8 mouse cellular contexts compared by ENCODE assay signal in genomic region chr9:70503626-70504041, GRCm38 (mm10). TPM values are rescaled to one million over a fixed set of nuclear protein-coding genes. Genes with fewer than 3 reads are reported as not detected.
DNase-seq lines count a peak whose midpoint lies in the region; ATAC-seq and TF ChIP-seq lines count a peak whose summit lies in the region.

TSS of gene Rnf111 (minus strand) at chr9:70503725.

- no peak; the same call in 1 of the 2 replicates for TF ChIP-seq EP300 in lung, postnatal 0 days (IDR thresholded peaks at IDR 0.05)

- no peak; the same call in 1 of the 2 replicates for TF ChIP-seq CTCF in lung, postnatal 0 days (IDR thresholded peaks at IDR 0.05)

- peak within 1 kb of the TSS; percentile 94 for H3K9ac ChIP-seq in lung, postnatal 0 days (replicated peaks; ENCODE audit: low read depth)

- H3K4me2 ChIP-seq in lung, postnatal 0 days (replicated peaks; ENCODE audit: low read depth, low read length), result peak within 1 kb of the TSS; percentile 56

- peaks cover 16% of the 10 kb centered on the region for H3K4me1 ChIP-seq in hindbrain, embryonic 10.5 days (replicated peaks)
- no peaks in the 10 kb centered on the region for H3K4me1 ChIP-seq in lung, postnatal 0 days (ENCODE audit: insufficient read depth, low read depth, low read length)

- H3K4me3 ChIP-seq in hindbrain, embryonic 10.5 days, result peak within 1 kb of the TSS; percentile 98
- peak within 1 kb of the TSS; percentile 96 for H3K4me3 ChIP-seq in lung, postnatal 0 days (ENCODE audit: low read depth, low read length)

- under 1% methylated on average over 45 of the region's 45 CpGs for WGBS in hindbrain, embryonic 10.5 days
- under 1% methylated on average over 45 of the region's 45 CpGs for WGBS in lung, postnatal 0 days

- peaks cover 18% of the 10 kb centered on the region for H3K36me3 ChIP-seq in hindbrain, embryonic 10.5 days
- H3K36me3 ChIP-seq in lung, postnatal 0 days (ENCODE audit: insufficient read depth, low read length), result no peaks in the 10 kb centered on the region

- peak; percentile 98 for ATAC-seq in frontal cortex, adult (ENCODE audit: low TSS enrichment)
- peak; percentile 97 for ATAC-seq in lung, postnatal 0 days

- peak within 1 kb of the TSS; percentile 99 for H3K27ac ChIP-seq in hindbrain, embryonic 10.5 days
- H3K27ac ChIP-seq in lung, postnatal 0 days (ENCODE audit: low read length), result peak within 1 kb of the TSS; percentile 98

- H3K27me3 ChIP-seq in hindbrain, embryonic 10.5 days (ENCODE audit: insufficient read depth, poor library complexity, severe bottlenecking), result no peaks in the 10 kb centered on the region
- no peaks in the 10 kb centered on the region for H3K27me3 ChIP-seq in lung, postnatal 0 days (replicated peaks; ENCODE audit: insufficient read depth, low read length)

- no peaks in the 10 kb centered on the region for H3K9me3 ChIP-seq in hindbrain, embryonic 10.5 days
- H3K9me3 ChIP-seq in lung, postnatal 0 days (ENCODE audit: low read length), result no peaks in the 10 kb centered on the region

- peak; percentile 95 for DNase-seq in MN1 (ENCODE audit: low spot score)
- DNase-seq in cerebellum, adult 9-10 months, result peak; percentile 97
- DNase-seq in hindbrain, embryonic 10.5 days (ENCODE audit: low spot score), result peak; percentile 96
- peak; percentile 96 for DNase-seq in layer of hippocampus, adult 9-11 months
- peak; percentile 98 for DNase-seq in lung, postnatal 0 days (ENCODE audit: low spot score)
- DNase-seq in ovary, postnatal 14 days (ENCODE audit: low spot score), result peak; percentile 96
- peak; percentile 99 for DNase-seq in thymus, postnatal 14 days

RNA-seq across cellular contexts. Expression of gene Rnf111, which starts in this region (rescaled TPM):
- polyA plus RNA-seq in hindbrain, embryonic 10.5 days (2016; fragmentation: Nextera tagmentation; extraction: Ambion mirVana), result 33.5 and 37.1 TPM in 2 replicates
- 16.2 and 17.0 TPM in 2 replicates for polyA plus RNA-seq in lung, postnatal 0 days (2015; fragmentation: Nextera tagmentation; extraction: Ambion mirVana)

Comparison
In these comparisons a context has a peak if more than half of its experiments do, and no peak if none do; other contexts are left out.
1. Peak in every context shown above with its lines: DNase-seq, ATAC-seq, H3K4me3 ChIP-seq and H3K27ac ChIP-seq.